Mouse (Mus musculus) telencephalon, adult 2 months (tissue): Measurements from ENCODE around the gene Zfp568.
"Not testable (repeated sequence)": the region's sequence is repeated elsewhere in the genome, so short reads cannot be mapped to it uniquely, and the experiment has no call there.

ENCODE experiments used
- DNase-seq: peaks from one replicate; pipeline ENCODE4 v3.0.0-alpha.2; 2011; ENCODE audit warnings: low read depth, low spot score

Gene Zfp568

GRCm38 (mm10) chr7:29983690-29984380 lies at the start of gene Zfp568:
Gene Zfp568 (plus strand): TSS chr7:29983955.
- peak; percentile 79 for DNase-seq

DNA sequence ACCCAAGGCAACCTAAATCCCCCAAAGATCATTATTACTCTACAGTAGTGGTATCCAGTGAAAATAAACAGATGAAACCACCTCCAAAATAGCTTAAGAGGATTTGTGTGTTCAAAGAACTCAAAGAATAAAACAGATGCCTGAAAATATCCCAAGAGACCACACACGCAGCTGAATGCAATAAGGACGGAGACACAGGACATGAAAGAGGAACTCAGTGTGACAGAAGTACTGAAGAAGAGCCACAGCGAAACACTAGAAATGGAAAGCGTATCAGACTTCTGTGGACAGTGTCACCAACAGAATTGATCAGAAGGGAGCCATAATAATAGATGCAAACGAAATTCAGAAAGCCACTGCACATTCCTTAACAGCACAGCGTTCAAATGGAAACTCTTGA lies 44.9 kb upstream of the Zfp568 start:
- no peak for DNase-seq

DNA sequence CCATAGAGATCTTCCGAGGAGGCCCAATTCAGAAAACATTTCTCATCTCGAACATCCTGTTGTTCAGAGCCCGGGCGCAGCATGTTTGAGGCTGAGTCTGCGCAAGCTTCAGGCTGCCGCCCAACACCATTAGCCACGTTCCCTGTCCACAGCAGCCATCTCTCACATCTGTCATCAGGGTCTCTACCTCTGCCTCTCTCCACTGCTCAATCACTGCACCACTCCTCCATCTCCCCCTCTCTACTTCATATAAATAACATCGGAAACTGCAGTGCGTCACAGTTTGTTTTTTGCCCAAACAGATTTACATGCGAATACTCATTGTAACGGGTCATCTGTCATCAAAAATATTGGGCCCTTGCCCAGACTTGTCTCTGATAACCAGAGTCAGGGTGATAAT lies 42.7 kb upstream of the Zfp568 start:
- no peak for DNase-seq

DNA sequence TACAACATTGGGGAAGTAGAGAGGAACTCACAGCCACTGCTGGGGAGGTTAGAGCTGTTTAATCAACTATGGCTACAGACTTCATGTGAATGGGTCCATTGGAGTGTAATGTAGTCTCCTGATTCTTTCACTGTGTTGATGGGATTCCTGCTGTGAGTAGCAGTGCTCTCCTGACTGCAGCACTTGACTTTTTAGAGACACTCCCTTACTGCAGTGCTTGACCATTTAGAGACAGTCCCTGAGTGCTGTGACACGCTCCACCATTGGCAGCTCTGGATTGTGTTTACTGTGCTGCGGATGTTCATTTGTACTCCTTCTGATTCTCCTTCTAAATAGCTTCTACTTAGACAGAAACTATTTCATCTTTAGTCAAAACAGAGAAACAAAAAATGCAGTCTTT lies 41.0 kb upstream of the Zfp568 start:
- no peak for DNase-seq

- DNase-seq = no peak
These were observed 40.0 kb upstream of the Zfp568 start for GRCm38 (mm10) chr7:29943720-29944119.

- no peak for DNase-seq
These were observed 39.6 kb upstream of the Zfp568 start for GRCm38 (mm10) chr7:29944201-29944600.

DNA sequence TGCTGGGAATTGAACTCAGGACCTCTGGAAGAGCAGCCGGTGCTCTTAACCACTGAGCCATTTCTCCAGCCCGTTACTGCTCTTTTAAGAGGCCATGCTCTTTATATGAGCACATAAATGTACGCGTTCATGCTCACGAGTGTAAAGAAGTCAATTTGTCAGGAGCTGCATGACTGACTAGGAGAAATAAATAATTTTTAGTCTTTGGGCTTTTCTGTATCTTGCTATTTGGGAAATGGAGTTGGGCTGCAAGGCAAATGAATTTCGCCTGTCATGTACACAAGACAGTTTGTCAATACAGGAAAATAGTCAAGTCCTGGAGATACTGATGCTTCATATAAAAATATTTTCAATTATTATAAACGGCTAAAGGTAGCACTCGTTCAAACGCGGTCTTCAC lies 30.7 kb upstream of the Zfp568 start:
- DNase-seq = no peak

DNA sequence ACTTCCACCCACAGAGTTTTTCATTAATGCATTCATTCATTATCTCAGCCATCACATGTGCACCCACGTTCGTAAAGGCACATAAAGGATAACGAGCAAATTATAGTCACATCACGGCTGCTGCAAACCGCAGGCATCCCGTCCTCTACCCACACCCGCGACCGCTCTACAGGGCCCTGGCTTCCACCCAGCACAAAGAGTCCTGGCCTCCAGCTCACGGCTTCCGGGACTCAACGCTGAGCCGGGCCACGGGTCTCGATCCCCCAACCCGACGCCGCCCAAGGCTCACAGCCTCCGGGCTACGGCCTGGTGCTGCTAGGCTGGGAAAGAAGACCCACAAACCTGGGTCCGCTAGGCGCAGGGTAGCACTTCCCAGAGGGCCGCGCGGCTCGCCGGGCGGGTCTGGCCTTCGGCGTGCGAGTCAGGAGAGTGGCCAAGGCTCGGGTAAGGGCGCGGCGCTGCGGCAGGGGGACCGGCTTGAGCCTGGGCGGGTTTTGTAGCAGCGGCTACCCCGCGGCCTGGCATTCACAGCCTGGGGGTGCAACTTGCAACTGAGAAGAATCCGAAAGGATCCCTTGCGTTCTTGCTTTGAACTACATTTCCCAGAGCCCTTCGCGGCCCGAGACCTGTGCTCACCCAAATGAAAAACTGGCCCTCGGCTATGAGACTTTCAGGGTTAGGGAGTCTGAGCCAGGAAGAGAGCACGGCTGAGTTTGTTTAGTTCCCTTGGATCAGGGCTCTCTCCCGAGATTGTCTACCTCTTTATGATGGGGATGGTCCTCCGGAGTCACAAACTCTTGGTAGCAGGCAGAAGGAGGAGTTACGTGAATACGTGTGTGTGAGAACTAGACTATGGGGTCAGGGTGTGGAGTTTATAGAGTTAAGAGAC lies 30.0 kb upstream of the Zfp568 start, which contains the start of gene Zfp74:
TSS of gene Zfp74 (minus strand) at position 577 of the 889 bp plus-strand sequence.
- DNase-seq = peak; percentile 84

DNA sequence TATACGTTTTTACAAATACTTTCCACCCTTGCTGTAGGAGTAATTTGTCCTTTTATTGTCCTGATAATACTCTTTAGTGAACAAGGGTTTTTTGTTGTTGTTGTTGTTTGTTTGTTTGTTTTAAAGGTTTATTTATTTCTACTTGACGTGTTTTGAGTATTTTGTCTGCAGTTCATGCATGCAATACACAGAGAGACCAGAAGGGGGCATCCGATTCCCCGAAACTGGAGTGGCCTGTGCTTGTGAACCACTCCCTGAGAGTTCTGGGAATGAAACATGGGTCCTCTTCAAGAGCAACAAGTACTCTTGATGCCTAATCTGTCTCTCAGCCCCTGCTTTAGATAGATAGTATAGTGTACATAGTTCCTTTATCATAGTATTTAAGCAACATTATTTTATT lies 29.0 kb upstream of the Zfp568 start:
- no peak for DNase-seq

DNA sequence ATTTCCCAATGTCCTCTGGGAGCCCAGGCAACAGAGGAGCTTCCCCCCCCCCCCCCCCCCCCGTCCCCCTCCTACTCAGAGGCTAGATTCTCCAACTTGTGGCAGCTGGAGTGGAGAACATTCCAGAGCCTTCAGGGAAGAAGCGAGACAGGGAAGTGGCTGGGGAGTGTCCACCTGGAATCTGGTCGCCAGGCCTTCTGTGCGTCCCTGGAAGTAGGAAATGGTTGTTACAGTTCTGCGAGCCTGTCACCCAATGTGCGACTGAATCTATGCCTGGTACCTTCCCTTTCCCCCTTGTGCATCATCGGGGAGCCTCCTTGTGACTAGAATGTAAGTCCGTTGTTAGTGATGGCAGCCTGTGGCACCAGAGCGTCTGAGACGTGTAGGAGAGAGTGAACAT lies 27.5 kb upstream of the Zfp568 start:
- DNase-seq = no peak

DNA sequence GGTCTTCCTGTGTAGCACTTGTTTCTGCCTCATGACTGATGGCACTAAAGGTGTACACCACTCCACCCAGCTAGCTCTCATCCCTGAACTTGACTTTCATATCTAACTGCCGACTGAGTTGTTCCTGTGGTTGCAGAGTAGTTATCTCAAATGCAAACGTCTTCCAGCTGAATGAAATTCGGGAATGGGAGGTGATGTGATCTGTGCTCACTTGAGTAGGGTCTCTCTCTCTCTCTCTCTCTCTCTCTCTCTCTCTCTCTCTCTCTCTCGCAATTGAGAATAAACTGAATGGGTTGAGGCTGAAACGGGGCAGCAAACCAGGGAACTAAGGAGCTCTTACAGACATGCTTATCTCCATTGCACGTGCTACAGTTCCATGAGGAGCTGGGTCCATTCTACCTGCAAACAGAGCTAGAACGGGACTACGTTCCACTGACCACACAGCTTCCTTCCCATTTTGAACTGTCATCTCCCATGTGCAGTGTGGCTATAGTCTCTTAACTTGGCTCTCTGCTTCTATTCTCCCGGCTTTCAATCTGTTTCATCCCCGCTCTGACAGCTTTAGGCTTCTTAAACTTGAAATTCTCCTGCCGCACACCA lies 25.5 kb upstream of the Zfp568 start:
- DNase-seq = no peak

DNA sequence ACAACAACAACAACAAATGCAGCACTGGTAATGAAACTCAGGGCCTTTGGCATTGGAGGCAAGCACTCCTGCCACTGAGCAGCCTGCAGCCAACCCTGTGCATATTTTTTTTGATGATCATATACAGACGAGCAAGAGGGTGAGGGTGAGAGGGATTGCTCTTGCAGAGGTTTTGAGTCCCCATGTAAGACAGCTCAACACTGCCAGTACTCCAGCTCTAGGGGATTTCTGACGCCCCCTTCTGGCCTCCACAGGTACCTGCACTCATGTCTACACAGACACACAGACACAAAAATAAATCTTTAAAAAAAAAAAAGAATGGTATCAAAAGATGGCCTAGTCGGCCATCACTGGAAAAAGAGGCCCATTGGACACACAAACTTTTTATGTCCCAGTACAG lies 24.8 kb upstream of the Zfp568 start:
- no peak for DNase-seq

DNA sequence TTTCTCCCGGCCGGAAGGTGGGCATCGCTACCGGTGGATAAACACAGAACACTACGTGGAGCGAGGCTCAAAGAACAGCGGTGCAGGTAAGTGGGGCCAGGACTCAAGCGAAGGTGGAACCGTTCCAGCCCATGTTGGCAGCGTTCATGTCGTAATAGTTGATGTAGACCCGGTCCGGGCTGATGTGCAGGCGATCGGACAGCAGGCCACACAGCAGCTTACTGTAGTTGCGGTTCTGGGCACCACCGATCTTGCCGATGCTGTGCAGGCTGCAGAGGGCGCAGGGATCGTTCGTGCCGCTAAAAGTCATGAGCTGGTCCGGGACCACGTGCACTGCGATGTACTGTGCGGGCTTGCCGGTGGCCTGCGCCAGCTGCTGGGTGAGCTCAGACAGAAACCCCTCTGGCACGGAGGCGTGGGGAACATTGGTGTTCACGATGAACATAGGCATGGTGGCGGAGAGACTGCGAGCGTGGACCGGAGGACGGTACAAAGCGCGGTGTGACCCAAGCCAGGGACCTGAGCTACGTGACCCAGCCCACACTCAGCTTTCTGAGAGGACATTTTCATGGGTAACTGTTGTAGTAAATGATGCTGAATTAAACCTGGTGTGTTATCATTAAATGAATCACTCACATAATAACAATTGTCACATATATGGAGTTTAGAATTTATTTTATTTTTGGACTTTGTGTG lies 18.5 kb upstream of the Zfp568 start:
- DNase-seq = not testable (repeated sequence)

- DNase-seq = no peak
These were observed 13.1 kb upstream of the Zfp568 start for GRCm38 (mm10) chr7:29970686-29971085.

DNA sequence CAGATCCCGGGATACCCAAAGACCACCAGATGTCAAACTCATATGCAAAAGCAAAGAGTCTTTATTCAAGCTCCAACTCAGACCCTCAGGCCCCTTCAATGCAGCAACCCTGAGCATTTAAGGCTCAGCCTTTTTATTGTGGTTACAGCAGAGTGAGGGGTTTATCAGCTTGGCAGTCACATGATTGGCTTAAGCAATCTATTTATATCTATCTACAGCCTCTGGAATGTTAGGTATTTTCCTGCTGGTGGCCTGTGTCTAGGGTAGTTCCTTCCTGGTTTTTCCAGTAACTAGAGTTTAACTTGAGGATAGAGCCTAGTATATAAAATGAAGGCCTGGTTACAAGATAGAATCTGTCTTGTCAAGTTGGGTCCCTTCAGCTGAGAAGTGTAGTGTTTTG lies 3.0 kb upstream of the Zfp568 start:
- no peak for DNase-seq

DNA sequence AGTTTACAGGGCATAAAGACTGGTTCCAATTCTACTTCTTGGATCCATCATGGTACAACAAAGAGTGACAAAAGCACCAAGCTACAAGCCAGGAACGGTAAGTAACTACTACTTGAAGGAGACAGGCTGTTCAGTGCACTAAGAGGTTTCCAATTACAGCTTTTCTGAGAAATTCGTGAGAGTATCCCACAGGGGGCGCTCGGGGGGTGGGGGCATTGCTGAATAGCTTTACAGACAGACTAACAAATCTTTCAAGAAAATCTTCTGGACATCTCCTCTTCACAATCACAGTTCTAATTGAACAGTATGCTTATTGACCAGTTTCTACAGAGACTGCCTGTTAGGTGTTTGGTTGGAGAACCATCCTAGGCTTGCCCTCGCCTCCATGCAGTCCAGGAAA lies 2.3 kb upstream of the Zfp568 start:
- no peak for DNase-seq

DNA sequence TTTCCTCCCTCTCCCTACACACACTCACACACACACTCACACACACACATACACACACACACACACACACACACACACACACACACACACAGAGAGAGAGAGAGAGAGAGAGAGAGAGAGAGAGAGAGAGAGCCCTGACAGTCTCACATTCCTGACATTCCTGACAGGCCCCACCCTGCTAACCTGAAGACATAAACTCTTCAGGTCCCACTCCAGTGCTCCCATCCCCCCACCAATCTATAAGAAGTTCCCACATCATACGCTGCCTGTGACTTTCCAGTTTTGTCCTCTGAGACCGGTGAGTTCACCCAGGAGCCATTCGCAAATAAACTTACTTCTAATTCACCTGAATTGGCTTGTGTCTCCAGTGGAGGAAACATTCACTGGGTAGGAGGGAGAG lies 1.9 kb upstream of the Zfp568 start:
- DNase-seq = no peak

GRCm38 (mm10) chr7:29982341-29982740 lies 1.4 kb upstream of the Zfp568 start:
- DNase-seq = no peak

- no peak for DNase-seq
These were observed 824 bp upstream of the Zfp568 start for GRCm38 (mm10) chr7:29982931-29983330.

- DNase-seq = no peak
These were observed 440 bp upstream of the Zfp568 start for GRCm38 (mm10) chr7:29983340-29983689.

- DNase-seq = no peak
These were observed 2.3 kb downstream of the Zfp568 start for GRCm38 (mm10) chr7:29986101-29986500.

GRCm38 (mm10) chr7:29987551-29987950 lies 3.8 kb downstream of the Zfp568 start:
- DNase-seq = no peak
